Mouse (Mus musculus): ENCODE results near the gene Shisa2. TPM values are rescaled to one million over a fixed set of nuclear protein-coding genes. Genes with fewer than 3 reads are reported as not detected.

The Shisa2 gene
- total RNA-seq, 2 experiments from 2014 or later = 3.1 to 4.5 TPM

Other genes starting within 250 kb of the Shisa2 start
- gene Phf11c, start 229.9 kb upstream of the Shisa2 start, total RNA-seq (2021) = under 1 TPM; 0.47 to 0.49 TPM
- 1 to 10 TPM; 5.7 to 6.8 TPM for gene Setdb2, start 184.4 kb upstream of the Shisa2 start, total RNA-seq (2021)
- 10 to 100 TPM; 18.0 to 20.2 TPM for gene Cab39l, start 184.3 kb upstream of the Shisa2 start, total RNA-seq (2021)
- 10 to 100 TPM; 65.0 to 67.0 TPM for gene Cdadc1, start 27.3 kb upstream of the Shisa2 start, total RNA-seq (2021)

Data from layer of hippocampus, postnatal 25 days (tissue).